Mouse (Mus musculus): ENCODE measurements around the gene Psmc5. TPM values are rescaled to one million over a fixed set of nuclear protein-coding genes. Genes with fewer than 3 reads are reported as not detected.

The Psmc5 gene
- polyA plus RNA-seq, 2 experiments, result 107 to 123 TPM

- H3K9me3 ChIP-seq (ENCODE audit: control insufficient read depth, low read length), result no peaks in the 10 kb centered on the region
- peaks cover 11 to 17% of the 10 kb centered on the region in 2 experiments for H3K4me1 ChIP-seq (replicated peaks; ENCODE audit: control insufficient read depth in 2 of 2, insufficient read depth in 2 of 2, low read length in 1 of 2)
- no peak overlapping the region for H3K4me3 ChIP-seq (ENCODE audit: insufficient read depth in 1 of 2, low read depth in 2 of 2, low read length in 2 of 2)
- 88% methylated on average over 5 of the region's 5 CpGs for WGBS (ENCODE audit: insufficient replicate concordance)
- peaks cover 41% of the 10 kb centered on the region for H3K36me3 ChIP-seq (replicated peaks; ENCODE audit: control insufficient read depth, insufficient read depth, low read depth)
- DNase-seq (ENCODE audit: low read depth in 3 of 3, low spot score in 3 of 3) (no peak), ATAC-seq (ENCODE audit: insufficient read depth) (no peak)
- no peak overlapping the region for H3K9ac ChIP-seq (replicated peaks)
- TF ChIP-seq EP300 (IDR thresholded peaks at IDR 0.05; ENCODE audit: low read depth) (no peak), CTCF (IDR thresholded peaks at IDR 0.05; ENCODE audit: low read depth) (no peak)
- no peak overlapping the region for H3K27ac ChIP-seq
- no peaks in the 10 kb centered on the region for H3K27me3 ChIP-seq (ENCODE audit: control insufficient read depth, insufficient read depth, low read length)
- H3K4me2 ChIP-seq (ENCODE audit: low read depth), result no peak overlapping the region
Measured at GRCm38 (mm10) chr11:106267871-106268270, 11.9 kb downstream of the Psmc5 start.

GRCm38 (mm10) chr11:106268326-106269059 lies 12.5 kb downstream of the Psmc5 start:
- ATAC-seq (ENCODE audit: insufficient read depth) (no peak), DNase-seq (ENCODE audit: low read depth in 3 of 3, low spot score in 3 of 3) (no peak)
- Histone ChIP-seq H3K4me2 (ENCODE audit: low read depth) (0 out of 2 replicates have a peak overlapping the region, but pooled peaks have one; percentile 6), H3K27me3 (ENCODE audit: control insufficient read depth, insufficient read depth, low read length) (no peaks in the 10 kb centered on the region), H3K4me3 (ENCODE audit: insufficient read depth in 1 of 2, low read depth in 2 of 2, low read length in 2 of 2) (no peak overlapping the region), H3K36me3 (replicated peaks; ENCODE audit: control insufficient read depth, insufficient read depth, low read depth) (peaks cover 35% of the 10 kb centered on the region), H3K9ac (replicated peaks) (no peak overlapping the region), H3K27ac (no peak overlapping the region; the same call in 1 of the 2 replicates), H3K9me3 (ENCODE audit: control insufficient read depth, low read length) (no peaks in the 10 kb centered on the region), H3K4me1 (replicated peaks; ENCODE audit: control insufficient read depth in 2 of 2, insufficient read depth in 2 of 2, low read length in 1 of 2) (peaks cover 13 to 19% of the 10 kb centered on the region in 2 experiments)
- TF ChIP-seq EP300 (IDR thresholded peaks at IDR 0.05; ENCODE audit: low read depth) (no peak), CTCF (IDR thresholded peaks at IDR 0.05; ENCODE audit: low read depth) (no peak)
- WGBS (ENCODE audit: insufficient replicate concordance), result 63% methylated on average over 8 of the region's 8 CpGs

- no peak for DNase-seq (ENCODE audit: low read depth in 3 of 3, low spot score in 3 of 3)
- WGBS (ENCODE audit: insufficient replicate concordance), result 43% methylated on average over 3 of the region's 3 CpGs
- no peaks in the 10 kb centered on the region for H3K9me3 ChIP-seq (ENCODE audit: control insufficient read depth, low read length)
- H3K27me3 ChIP-seq (ENCODE audit: control insufficient read depth, insufficient read depth, low read length), result no peaks in the 10 kb centered on the region
- H3K4me1 ChIP-seq (replicated peaks; ENCODE audit: control insufficient read depth in 2 of 2, insufficient read depth in 2 of 2, low read length in 1 of 2), result peaks cover 14 to 22% of the 10 kb centered on the region in 2 experiments
- H3K27ac ChIP-seq, result no peak overlapping the region
- H3K4me2 ChIP-seq (ENCODE audit: low read depth), result no peak overlapping the region; the same call in 1 of the 2 replicates
- no peak for ATAC-seq (ENCODE audit: insufficient read depth)
- H3K9ac ChIP-seq (replicated peaks), result no peak overlapping the region; the same call in 1 of the 2 replicates
- H3K4me3 ChIP-seq (ENCODE audit: insufficient read depth in 1 of 2, low read depth in 2 of 2, low read length in 2 of 2), result no peak overlapping the region
- peaks cover 31% of the 10 kb centered on the region for H3K36me3 ChIP-seq (replicated peaks; ENCODE audit: control insufficient read depth, insufficient read depth, low read depth)
- TF ChIP-seq EP300 (IDR thresholded peaks at IDR 0.05; ENCODE audit: low read depth) (no peak), CTCF (IDR thresholded peaks at IDR 0.05; ENCODE audit: low read depth) (no peak)
Measured at GRCm38 (mm10) chr11:106269060-106269431, 13.1 kb downstream of the Psmc5 start.

GRCm38 (mm10) chr11:106271131-106271793 lies 15.3 kb downstream of the Psmc5 start:
- H3K4me1 ChIP-seq (replicated peaks; ENCODE audit: control insufficient read depth in 2 of 2, insufficient read depth in 2 of 2, low read length in 1 of 2), result peaks cover 17 to 32% of the 10 kb centered on the region in 2 experiments
- ATAC-seq (ENCODE audit: insufficient read depth) (no peak), DNase-seq (ENCODE audit: low read depth in 3 of 3, low spot score in 3 of 3) (no peak)
- H3K4me2 ChIP-seq (ENCODE audit: low read depth), result peak overlapping the region; percentile 92
- TF ChIP-seq EP300 (IDR thresholded peaks at IDR 0.05; ENCODE audit: low read depth) (no peak), CTCF (IDR thresholded peaks at IDR 0.05; ENCODE audit: low read depth) (peak; percentile 10; the same call in 1 of the 2 replicates)
- H3K27me3 ChIP-seq (ENCODE audit: control insufficient read depth, insufficient read depth, low read length), result no peaks in the 10 kb centered on the region
- H3K4me3 ChIP-seq (ENCODE audit: insufficient read depth in 1 of 2, low read depth in 2 of 2, low read length in 2 of 2), result peak overlapping the region; percentile 76 to 85
- H3K9me3 ChIP-seq (ENCODE audit: control insufficient read depth, low read length), result no peaks in the 10 kb centered on the region
- peak overlapping the region; percentile 95 for H3K9ac ChIP-seq (replicated peaks)
- H3K27ac ChIP-seq, result no peak overlapping the region
- WGBS (ENCODE audit: insufficient replicate concordance), result 50% methylated on average over 5 of the region's 5 CpGs
- peaks cover 10% of the 10 kb centered on the region for H3K36me3 ChIP-seq (replicated peaks; ENCODE audit: control insufficient read depth, insufficient read depth, low read depth)
